Mouse (Mus musculus) v-Abl transformed pro-B cells (cell line): ENCODE results near the gene Myh4.

Experiments used
- in situ Hi-C, 2 experiments: fragments of 400-800 bp; cut with MboI; formaldehyde crosslinking; loops; one replicate each; pipeline ENCODE4 v1.15.1; 2025; ENCODE audit not compliant: unreplicated experiment in 2 of 2

Myh4 gene

GRCm38 (mm10) chr11:67237481-67238079 is at the start of gene Myh4:
Gene Myh4, plus strand, starts transcription at chr11:67238029.
- in situ Hi-C loops: no loop called here

GRCm38 (mm10) chr11:67190316-67190715 is 47.5 kb upstream of the Myh4 start:
- in situ Hi-C loops: no loop called here

- in situ Hi-C loops: no loop called here
Observed at GRCm38 (mm10) chr11:67190814-67191213, 47.0 kb upstream of the Myh4 start.

GRCm38 (mm10) chr11:67191496-67191895 is 46.3 kb upstream of the Myh4 start:
- in situ Hi-C loops: no loop called here

GRCm38 (mm10) chr11:67199321-67199720 is 38.5 kb upstream of the Myh4 start:
- in situ Hi-C loops: no loop called here

GRCm38 (mm10) chr11:67199752-67200151 is 38.1 kb upstream of the Myh4 start, which contains the start of gene Myh1:
Gene Myh1, plus strand, starts transcription at chr11:67200052.
- in situ Hi-C loops: no loop called here

- in situ Hi-C loops: no loop called here
Observed at GRCm38 (mm10) chr11:67204766-67205165, 33.1 kb upstream of the Myh4 start.

GRCm38 (mm10) chr11:67221803-67222202 is 16.0 kb upstream of the Myh4 start:
- in situ Hi-C loops: no loop called here

- in situ Hi-C loops: no loop called here
Observed at GRCm38 (mm10) chr11:67224466-67224865, 13.4 kb upstream of the Myh4 start.

GRCm38 (mm10) chr11:67228731-67229130 is 9.1 kb upstream of the Myh4 start:
- in situ Hi-C loops: no loop called here

GRCm38 (mm10) chr11:67229166-67229565 is 8.7 kb upstream of the Myh4 start:
- in situ Hi-C loops: no loop called here

- in situ Hi-C loops: loop anchor here (5.0 kb wide), 2 partner anchors 118 to 122 kb away; no protein-coding TSS in a partner anchor
Observed at GRCm38 (mm10) chr11:67229946-67230345, 7.9 kb upstream of the Myh4 start.

GRCm38 (mm10) chr11:67235639-67236358 is 2.0 kb upstream of the Myh4 start:
- in situ Hi-C loops: no loop called here

GRCm38 (mm10) chr11:67236799-67237198 is 1.0 kb upstream of the Myh4 start:
- in situ Hi-C loops: no loop called here

GRCm38 (mm10) chr11:67241051-67241450 is 3.2 kb downstream of the Myh4 start:
- in situ Hi-C loops: no loop called here

- in situ Hi-C loops: no loop called here
Observed at GRCm38 (mm10) chr11:67253691-67254090, 15.9 kb downstream of the Myh4 start.

GRCm38 (mm10) chr11:67257048-67257447 is 19.2 kb downstream of the Myh4 start:
- in situ Hi-C loops: no loop called here

- in situ Hi-C loops: no loop called here
Observed at GRCm38 (mm10) chr11:67260956-67261355, 23.1 kb downstream of the Myh4 start.

GRCm38 (mm10) chr11:67276601-67277174 is 38.9 kb downstream of the Myh4 start, which contains the start of gene Myh8:
Gene Myh8, plus strand, starts transcription at chr11:67277124.
- in situ Hi-C loops: no loop called here

- in situ Hi-C loops: no loop called here
Observed at GRCm38 (mm10) chr11:67293440-67293839, 55.6 kb downstream of the Myh4 start.
